In the genomic region with DNA sequence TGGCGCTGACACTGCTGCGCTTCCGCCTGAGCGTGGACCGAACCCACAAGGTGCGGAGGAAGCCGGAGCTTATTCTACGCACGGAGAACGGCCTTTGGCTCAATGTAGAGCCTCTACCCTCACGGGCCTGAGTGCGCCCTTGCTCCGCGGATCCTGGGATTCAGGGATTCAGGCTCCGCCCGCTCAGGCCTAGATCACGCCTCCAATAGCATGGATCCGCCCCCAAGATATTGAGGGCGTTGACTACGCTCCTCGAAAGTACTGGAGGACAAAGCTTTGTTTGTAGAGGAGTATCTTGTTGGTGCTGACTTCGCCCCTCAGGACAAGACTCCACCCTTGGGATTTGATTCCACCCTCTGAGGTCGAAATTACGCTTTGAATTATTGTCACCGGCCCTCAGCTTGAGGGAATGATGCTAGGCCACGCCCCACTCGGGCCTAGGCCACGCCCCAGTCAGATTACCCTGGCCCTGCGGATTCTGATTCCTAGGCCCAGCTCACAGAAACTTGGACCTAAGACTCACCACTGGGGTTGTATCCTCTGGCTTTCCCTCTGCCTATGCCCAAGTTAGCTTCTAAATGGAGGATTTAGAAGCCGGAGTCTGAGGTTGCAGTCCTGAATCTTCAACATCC, we compare ENCODE assay signal across 9 mouse cellular contexts. TPM values are rescaled to one million over a fixed set of nuclear protein-coding genes. Genes with fewer than 3 reads are reported as not detected.
DNase-seq lines count a peak whose midpoint lies in the region; ATAC-seq lines count a peak whose summit lies in the region.
"Had no signal": no experiment of that assay in that cellular context is flagged by ENCODE, and none has a peak within 500 bp of the region (broad histone marks: within the 10 kb centered on the region; RNA-seq: fewer than 3 reads in every experiment).

No protein-coding gene starts in this region.

- peak; percentile 60; the same call in 1 of the 2 replicates for ATAC-seq in erythroid progenitor cell, adult 5-6 weeks (replicated peaks; ENCODE audit: low FRiP score, poor library complexity, severe bottlenecking)
- peak; percentile 28 to 47; a peak in 3 of 4 replicates for ATAC-seq in hematopoietic stem cell, adult 5-6 weeks (replicated peaks in 1 of 2; ENCODE audit: insufficient read depth in 1 of 2, low FRiP score in 2 of 2, low TSS enrichment in 1 of 2, low read depth in 1 of 2, poor library complexity in 2 of 2, severe bottlenecking in 2 of 2)
- 0 out of 2 replicates have a peak, but pooled peaks have one; percentile 44 for ATAC-seq in limb, embryonic 11.5 days (ENCODE audit: insufficient number of reproducible peaks, low FRiP score, low TSS enrichment, low read depth)

- H3K36me3 ChIP-seq in limb, embryonic 11.5 days (ENCODE audit: control insufficient read depth, insufficient read depth, low read length): no peaks in the 10 kb centered on the region

- H3K27ac ChIP-seq in limb, embryonic 11.5 days (replicated peaks; ENCODE audit: low read depth, low read length): no peak overlapping the region

- H3K9me3 ChIP-seq in limb, embryonic 11.5 days (ENCODE audit: control insufficient read depth, low read length): no peaks in the 10 kb centered on the region; the same call in 1 of the 2 replicates

- 0 out of 2 replicates have a peak, but pooled peaks cover 6% of the 10 kb centered on the region for H3K27me3 ChIP-seq in limb, embryonic 11.5 days (ENCODE audit: control insufficient read depth, insufficient read depth, low read length)

- WGBS in limb, embryonic 11.5 days: 6% methylated on average over 30 of the region's 30 CpGs

- no peak overlapping the region for H3K9ac ChIP-seq in limb, embryonic 11.5 days (ENCODE audit: low read length)

- H3K4me1 ChIP-seq in limb, embryonic 11.5 days (ENCODE audit: control insufficient read depth, insufficient read depth, low read length): no peaks in the 10 kb centered on the region

- peak; percentile 3 for DNase-seq in spleen, adult 12 weeks (ENCODE audit: low spot score)
- DNase-seq in spleen, postnatal 10 days (ENCODE audit: low spot score in 2 of 2): no peak
- peak; percentile 45 for DNase-seq in limb, embryonic 11.5 days (ENCODE audit: low spot score)
- peak; percentile 48 for DNase-seq in mesoderm, embryonic 11.5 days (ENCODE audit: low read depth, low spot score)
- DNase-seq in yolk sac, embryonic 10.5 days (ENCODE audit: low spot score): no peak
- no peak for DNase-seq in T-cell, adult 2 months (ENCODE audit: low spot score)

- H3K4me3 ChIP-seq in limb, embryonic 11.5 days (ENCODE audit: low read depth, low read length): peak overlapping the region; percentile 20
- H3K4me3 ChIP-seq: myocyte had no signal

- peak overlapping the region; percentile 34 for H3K4me2 ChIP-seq in limb, embryonic 11.5 days (ENCODE audit: low read depth, severe bottlenecking)

RNA-seq across cellular contexts. Expression of a gene that starts 13.4 kb away (rescaled TPM):
- not detected in 2 replicates for total RNA-seq in erythroid progenitor cell, adult 5-6 weeks (2015; ENCODE audit: low replicate concordance)
- total RNA-seq in erythroid progenitor cell, adult 5-6 weeks (2017; ENCODE audit: low replicate concordance): not detected in 2 replicates
- 1.4 and 2.2 TPM in 2 replicates for total RNA-seq in hematopoietic stem cell, adult 5-6 weeks (2017)
- polyA plus RNA-seq in limb, embryonic 11.5 days (2014; fragmentation: Nextera tagmentation; extraction: Ambion mirVana): 7.9 and 9.6 TPM in 2 replicates

RNA-seq across cellular contexts. Expression of a gene that starts 39.9 kb away (rescaled TPM):
- total RNA-seq in erythroid progenitor cell, adult 5-6 weeks (2015; ENCODE audit: low replicate concordance): 4.3 TPM in 1 of 2 replicates, not detected in the other
- total RNA-seq in erythroid progenitor cell, adult 5-6 weeks (2017; ENCODE audit: low replicate concordance): 1.5 TPM in 1 of 2 replicates, not detected in the other
- 0.99 TPM in 1 of 2 replicates, not detected in the other for total RNA-seq in hematopoietic stem cell, adult 5-6 weeks (2017)
- polyA plus RNA-seq in limb, embryonic 11.5 days (2014; fragmentation: Nextera tagmentation; extraction: Ambion mirVana): not detected in 2 replicates

RNA-seq across cellular contexts. Expression of a gene that starts 43.9 kb away (rescaled TPM):
- total RNA-seq in erythroid progenitor cell, adult 5-6 weeks (2015; ENCODE audit: low replicate concordance): 1.7 and 7.2 TPM in 2 replicates
- total RNA-seq in erythroid progenitor cell, adult 5-6 weeks (2017; ENCODE audit: low replicate concordance): 5.3 TPM in 1 of 2 replicates, not detected in the other
- 7.1 and 14.4 TPM in 2 replicates for total RNA-seq in hematopoietic stem cell, adult 5-6 weeks (2017)
- polyA plus RNA-seq in limb, embryonic 11.5 days (2014; fragmentation: Nextera tagmentation; extraction: Ambion mirVana): 18.1 and 18.3 TPM in 2 replicates

Comparison
In these comparisons a context has a peak if more than half of its experiments do, and no peak if none do; other contexts are left out.
1. DNase-seq: peak in spleen, adult 12 weeks (single experiment), limb, embryonic 11.5 days (single experiment) and mesoderm, embryonic 11.5 days (single experiment); none in spleen, postnatal 10 days (0 of 2), yolk sac, embryonic 10.5 days (single experiment) and T-cell, adult 2 months (single experiment).
2. Peak in every context shown above with its lines, with median percentiles within 50 percentile points of each other: ATAC-seq.